Mouse (Mus musculus): ENCODE data around the gene Mboat1.

DNA sequence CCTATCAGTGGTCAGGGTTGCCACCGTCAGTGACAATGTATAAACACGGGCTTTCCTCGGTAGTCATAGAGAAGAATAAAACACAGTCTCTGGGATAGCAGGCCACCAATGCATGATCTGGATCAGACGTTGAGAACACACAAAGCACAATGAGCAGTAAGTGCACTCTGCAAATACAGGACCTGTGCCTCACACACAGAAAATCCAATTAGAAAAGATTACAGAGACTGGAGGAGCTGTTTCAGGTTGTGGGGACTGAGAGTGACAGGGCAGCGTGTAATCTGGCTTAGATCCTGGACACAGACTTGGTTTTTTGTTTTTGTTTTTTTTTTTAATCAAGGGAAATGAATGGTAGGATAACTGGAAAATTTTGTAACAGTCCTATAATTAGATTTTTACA, 128.5 kb downstream of the Mboat1 start:
- TF ChIP-seq CTCF (IDR thresholded peaks at IDR 0.05; ENCODE audit: borderline replicate concordance, insufficient read depth, low read depth, low read length) (no peak), POLR2A (IDR thresholded peaks at IDR 0.05; ENCODE audit: borderline replicate concordance, insufficient read depth, low read length) (no peak)

Measured in cerebellum, adult 2 months (tissue).